Mouse (Mus musculus) stomach, postnatal 0 days (tissue): ENCODE results near the gene Il9r. TPM values are rescaled to one million over a fixed set of nuclear protein-coding genes. Genes with fewer than 3 reads are reported as not detected.

Experiments used
- ATAC-seq: fragments of 200-750 bp; cut with Nextera tagmentation; 2 replicates; pipeline ENCODE4 v1.8.0; 2017; ENCODE audit not compliant: low FRiP score, low TSS enrichment
- DNase-seq: peaks from one replicate; pipeline ENCODE4 v3.0.0-alpha.2; 2016; ENCODE audit warnings: low spot score
- H3K27ac ChIP-seq: fragments of 300-500 bp; sonication (generic); replicated peaks from 2 replicates; pipeline ENCODE4 v1.5.1; 2014; ENCODE audit warnings: mild to moderate bottlenecking, control low read depth
- H3K27me3 ChIP-seq: fragments of 300-500 bp; sonication (generic); 2 replicates; pipeline ENCODE4 v1.6.1; 2014; ENCODE audit warnings: low read length; ENCODE audit not compliant: control insufficient read depth, insufficient read depth
- H3K36me3 ChIP-seq: fragments of 300-500 bp; sonication (generic); 2 replicates; pipeline ENCODE4 v1.6.1; 2014; ENCODE audit warnings: low read length, mixed read lengths; ENCODE audit not compliant: control insufficient read depth, insufficient read depth
- H3K4me1 ChIP-seq: fragments of 300-500 bp; sonication (generic); replicated peaks from 2 replicates; pipeline ENCODE4 v1.6.1; 2014; ENCODE audit warnings: antibody characterized with exemption; ENCODE audit not compliant: control insufficient read depth, insufficient read depth
- H3K4me2 ChIP-seq: fragments of 300-500 bp; sonication (generic); replicated peaks from 2 replicates; pipeline ENCODE4 v1.6.1; 2014; ENCODE audit warnings: low read depth, mild to moderate bottlenecking, control low read depth, moderate library complexity
- H3K4me3 ChIP-seq: fragments of 300-500 bp; sonication (generic); 2 replicates; pipeline ENCODE4 v1.5.1; 2014; ENCODE audit warnings: low read depth, low read length, control low read depth
- H3K9ac ChIP-seq: fragments of 300-500 bp; sonication (generic); 2 replicates; pipeline ENCODE4 v1.6.1; 2014; ENCODE audit warnings: mild to moderate bottlenecking, low read length, control low read depth, mixed read lengths
- H3K9me3 ChIP-seq: fragments of 300-500 bp; sonication (generic); 2 replicates; pipeline ENCODE4 v1.6.1; 2016; ENCODE audit warnings: low read length; ENCODE audit not compliant: control insufficient read depth
- CTCF ChIP-seq: IDR thresholded peaks from 2 replicates; pipeline ENCODE4 v1.5.1; 2016; ENCODE audit warnings: antibody characterized with exemption, low read depth, mild to moderate bottlenecking, moderate library complexity
- EP300 ChIP-seq: optimal IDR thresholded peaks from 2 replicates; pipeline ENCODE3; 2016; ENCODE audit warnings: antibody characterized with exemption
- WGBS: fragments of 180-500 bp; shearing (Covaris S2); extraction: QIAGEN DNeasy Blood & Tissue Kit; methylation state at CpG from one replicate; pipeline ENCODE4 v1.1.7; 2014; 5-methylcytosine and 5-hydroxymethylcytosine counted together
- polyA plus RNA-seq: library from polyadenylated mRNA; unstranded; fragments of >200 nt; fragmentation: Nextera tagmentation; extraction: Ambion mirVana; gene quantifications from 2 replicates; pipeline ENCODE4 v1.2.1, GENCODE M21; 2015

Il9r gene
- polyA plus RNA-seq, 1 experiment from 2014 or later = not detected

- no peak for ATAC-seq
- no peak overlapping the region for H3K4me3 ChIP-seq
- no peaks in the 10 kb centered on the region for H3K27me3 ChIP-seq
- no peaks in the 10 kb centered on the region for H3K9me3 ChIP-seq
- no peaks in the 10 kb centered on the region for H3K36me3 ChIP-seq
- no peak overlapping the region for H3K27ac ChIP-seq
- H3K4me2 ChIP-seq = no peak overlapping the region
- no peaks in the 10 kb centered on the region for H3K4me1 ChIP-seq
- no peak overlapping the region for H3K9ac ChIP-seq
- 63% methylated on average over 5 of the region's 5 CpGs for WGBS
- no peak for TF ChIP-seq EP300
- TF ChIP-seq CTCF = no peak
- no peak for DNase-seq
Observed at GRCm38 (mm10) chr11:32189434-32189833, 10.6 kb downstream of the Il9r start.

GRCm38 (mm10) chr11:32188881-32189280, 11.2 kb downstream of the Il9r start:
- Histone ChIP-seq H3K9me3 (no peaks in the 10 kb centered on the region), H3K27me3 (no peaks in the 10 kb centered on the region), H3K4me2 (no peak overlapping the region), H3K4me3 (no peak overlapping the region), H3K36me3 (no peaks in the 10 kb centered on the region), H3K27ac (no peak overlapping the region), H3K9ac (no peak overlapping the region), H3K4me1 (no peaks in the 10 kb centered on the region)
- no peak for DNase-seq
- 80% methylated on average over 12 of the region's 12 CpGs for WGBS
- TF ChIP-seq CTCF (no peak), EP300 (no peak)
- ATAC-seq = no peak

GRCm38 (mm10) chr11:32187256-32187655, 12.8 kb downstream of the Il9r start:
- Histone ChIP-seq H3K36me3 (no peaks in the 10 kb centered on the region), H3K9me3 (no peaks in the 10 kb centered on the region), H3K4me1 (no peaks in the 10 kb centered on the region), H3K4me2 (no peak overlapping the region), H3K9ac (no peak overlapping the region), H3K4me3 (no peak overlapping the region), H3K27me3 (no peaks in the 10 kb centered on the region), H3K27ac (no peak overlapping the region)
- DNase-seq (no peak), ATAC-seq (no peak)
- TF ChIP-seq CTCF (peak; percentile 36), EP300 (no peak)
- WGBS = 89% methylated on average over 4 of the region's 4 CpGs

- no peaks in the 10 kb centered on the region for H3K9me3 ChIP-seq
- ATAC-seq (no peak), DNase-seq (no peak)
- TF ChIP-seq EP300 = no peak
- TF ChIP-seq CTCF = no peak
- H3K9ac ChIP-seq = no peak overlapping the region
- no peak overlapping the region for H3K4me2 ChIP-seq
- H3K4me1 ChIP-seq = no peaks in the 10 kb centered on the region
- H3K4me3 ChIP-seq = no peak overlapping the region
- H3K27ac ChIP-seq = no peak overlapping the region
- 88% methylated on average over 3 of the region's 3 CpGs for WGBS
- no peaks in the 10 kb centered on the region for H3K36me3 ChIP-seq
- H3K27me3 ChIP-seq = no peaks in the 10 kb centered on the region
Observed at GRCm38 (mm10) chr11:32186031-32186430, 14.0 kb downstream of the Il9r start.

GRCm38 (mm10) chr11:32184469-32184868, 15.6 kb downstream of the Il9r start:
- Histone ChIP-seq H3K4me2 (no peak overlapping the region), H3K9ac (no peak overlapping the region), H3K27ac (no peak overlapping the region), H3K9me3 (no peaks in the 10 kb centered on the region), H3K36me3 (no peaks in the 10 kb centered on the region), H3K27me3 (no peaks in the 10 kb centered on the region), H3K4me3 (no peak overlapping the region), H3K4me1 (no peaks in the 10 kb centered on the region)
- WGBS = 87% methylated on average over 8 of the region's 8 CpGs
- ATAC-seq (no peak), DNase-seq (no peak)
- TF ChIP-seq CTCF = no peak
- TF ChIP-seq EP300 = no peak

GRCm38 (mm10) chr11:32181973-32182868, 17.9 kb downstream of the Il9r start:
- Histone ChIP-seq H3K27ac (no peak overlapping the region), H3K4me1 (no peaks in the 10 kb centered on the region), H3K9me3 (no peaks in the 10 kb centered on the region), H3K9ac (no peak overlapping the region), H3K27me3 (no peaks in the 10 kb centered on the region), H3K4me2 (no peak overlapping the region), H3K4me3 (no peak overlapping the region), H3K36me3 (no peaks in the 10 kb centered on the region)
- TF ChIP-seq EP300 (no peak), CTCF (peak; percentile 91)
- WGBS = 42% methylated on average over 24 of the region's 25 CpGs
- no peak for ATAC-seq
- peak; percentile 76 for DNase-seq
